Mouse (Mus musculus): ENCODE data around the gene Cfap100. TPM values are rescaled to one million over a fixed set of nuclear protein-coding genes. Genes with fewer than 3 reads are reported as not detected.

The Cfap100 gene
- total and polyA plus RNA-seq, 2 experiments from 2014 or later = 0.04 TPM; not detected in 1

DNA sequence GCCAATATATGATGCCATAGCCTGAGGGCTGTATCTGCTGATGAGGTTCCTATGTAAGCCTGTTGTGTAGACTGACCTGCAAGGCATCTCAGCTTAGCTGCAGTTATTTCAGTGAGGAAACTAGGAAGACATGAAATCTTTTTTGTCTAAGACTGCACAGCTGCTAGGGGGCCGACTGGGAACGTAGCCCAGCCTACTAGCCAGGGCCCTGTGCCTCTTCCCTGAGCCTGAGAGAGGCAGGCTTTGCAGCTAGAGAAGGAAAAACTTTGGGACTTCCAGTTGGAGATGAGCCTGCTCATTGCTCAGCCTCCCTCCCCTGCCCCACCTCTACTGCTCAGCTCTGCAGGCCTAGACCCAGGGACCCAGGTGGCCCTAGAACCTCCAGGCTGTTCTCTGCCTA, 2.9 kb upstream of the Cfap100 start:
- H3K4me1 ChIP-seq (ENCODE audit: control insufficient read depth, insufficient read depth) = no peaks in the 10 kb centered on the region
- TF ChIP-seq EP300 (IDR thresholded peaks at IDR 0.05; ENCODE audit: low read depth) (no peak), CTCF (IDR thresholded peaks at IDR 0.05; ENCODE audit: low read depth) (no peak)
- no peaks in the 10 kb centered on the region for H3K9me3 ChIP-seq (replicated peaks; ENCODE audit: control insufficient read depth, low read length)
- WGBS = 65% methylated on average over 2 of the region's 2 CpGs
- no peak overlapping the region for H3K9ac ChIP-seq (replicated peaks; ENCODE audit: low read depth, low read length)
- ATAC-seq (ENCODE audit: insufficient read depth, low read depth) = no peak
- peaks cover 17% of the 10 kb centered on the region for H3K27me3 ChIP-seq (ENCODE audit: control insufficient read depth, insufficient read depth, low read length)
- H3K4me2 ChIP-seq (ENCODE audit: low read depth, low read length) = no peak overlapping the region
- no peak overlapping the region for H3K4me3 ChIP-seq (ENCODE audit: low read depth, low read length)
- no peak for DNase-seq (ENCODE audit: low spot score)
- H3K36me3 ChIP-seq (replicated peaks; ENCODE audit: control insufficient read depth, insufficient read depth, low read length) = no peaks in the 10 kb centered on the region
- no peak overlapping the region for H3K27ac ChIP-seq (ENCODE audit: low read depth)

DNA sequence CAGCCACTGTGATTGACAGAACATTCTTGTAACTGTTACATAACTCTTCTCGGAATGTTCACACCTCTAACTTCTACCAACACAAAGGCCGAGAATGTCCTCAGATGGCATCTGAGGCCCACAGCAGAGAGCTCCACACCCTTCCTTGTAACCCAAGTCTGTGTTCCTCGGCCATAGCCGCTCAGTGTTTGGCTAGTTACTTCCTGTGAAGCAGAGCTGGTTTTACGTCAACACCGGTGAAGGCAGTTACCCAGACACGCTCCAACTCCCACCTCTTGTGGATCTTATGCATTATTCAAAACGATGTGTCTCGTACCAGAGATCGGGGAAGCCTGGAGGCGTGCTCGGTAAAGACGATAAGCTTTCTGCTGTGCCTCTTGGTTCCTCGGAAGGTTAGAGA, 1.3 kb upstream of the Cfap100 start:
- Histone ChIP-seq H3K4me1 (ENCODE audit: control insufficient read depth, insufficient read depth) (no peaks in the 10 kb centered on the region), H3K9ac (replicated peaks; ENCODE audit: low read depth, low read length) (no peak overlapping the region), H3K4me3 (ENCODE audit: low read depth, low read length) (no peak overlapping the region), H3K27ac (ENCODE audit: low read depth) (no peak overlapping the region), H3K36me3 (replicated peaks; ENCODE audit: control insufficient read depth, insufficient read depth, low read length) (no peaks in the 10 kb centered on the region), H3K9me3 (replicated peaks; ENCODE audit: control insufficient read depth, low read length) (no peaks in the 10 kb centered on the region), H3K27me3 (ENCODE audit: control insufficient read depth, insufficient read depth, low read length) (peaks cover 21% of the 10 kb centered on the region), H3K4me2 (ENCODE audit: low read depth, low read length) (no peak overlapping the region)
- no peak for ATAC-seq (ENCODE audit: insufficient read depth, low read depth)
- TF ChIP-seq EP300 (IDR thresholded peaks at IDR 0.05; ENCODE audit: low read depth) (no peak), CTCF (IDR thresholded peaks at IDR 0.05; ENCODE audit: low read depth) (no peak)
- WGBS = 73% methylated on average over 14 of the region's 14 CpGs
- no peak for DNase-seq (ENCODE audit: low spot score)

DNA sequence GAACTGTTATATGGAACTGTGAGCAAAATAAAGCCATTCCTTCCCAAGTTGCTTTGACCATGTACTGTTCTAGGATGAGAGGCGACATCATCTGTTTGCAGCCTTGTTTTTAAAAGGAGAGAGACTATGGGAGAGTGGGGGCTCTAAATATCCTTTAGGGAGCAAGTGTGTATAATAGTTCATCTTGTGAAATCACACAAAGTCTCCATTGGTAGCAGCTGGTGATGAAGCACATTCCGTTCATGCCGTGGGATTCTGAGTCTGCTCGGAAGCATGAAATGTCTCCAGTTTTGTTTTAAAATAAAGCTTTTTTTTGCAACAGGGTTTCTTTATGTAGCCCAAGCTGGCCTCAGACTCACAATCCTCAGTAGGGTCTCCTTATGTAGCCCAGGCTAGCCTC, 2.6 kb downstream of the Cfap100 start:
- WGBS = 78% methylated on average over 4 of the region's 4 CpGs
- Histone ChIP-seq H3K36me3 (replicated peaks; ENCODE audit: control insufficient read depth, insufficient read depth, low read length) (no peaks in the 10 kb centered on the region), H3K9me3 (replicated peaks; ENCODE audit: control insufficient read depth, low read length) (no peaks in the 10 kb centered on the region), H3K4me3 (ENCODE audit: low read depth, low read length) (no peak overlapping the region), H3K4me2 (ENCODE audit: low read depth, low read length) (no peak overlapping the region), H3K9ac (replicated peaks; ENCODE audit: low read depth, low read length) (no peak overlapping the region), H3K27me3 (ENCODE audit: control insufficient read depth, insufficient read depth, low read length) (peaks cover 27% of the 10 kb centered on the region), H3K4me1 (ENCODE audit: control insufficient read depth, insufficient read depth) (no peaks in the 10 kb centered on the region), H3K27ac (ENCODE audit: low read depth) (no peak overlapping the region)
- no peak for DNase-seq (ENCODE audit: low spot score)
- ATAC-seq (ENCODE audit: insufficient read depth, low read depth) = no peak
- no peak for TF ChIP-seq CTCF (IDR thresholded peaks at IDR 0.05; ENCODE audit: low read depth)
- TF ChIP-seq EP300 (IDR thresholded peaks at IDR 0.05; ENCODE audit: low read depth) = no peak

DNA sequence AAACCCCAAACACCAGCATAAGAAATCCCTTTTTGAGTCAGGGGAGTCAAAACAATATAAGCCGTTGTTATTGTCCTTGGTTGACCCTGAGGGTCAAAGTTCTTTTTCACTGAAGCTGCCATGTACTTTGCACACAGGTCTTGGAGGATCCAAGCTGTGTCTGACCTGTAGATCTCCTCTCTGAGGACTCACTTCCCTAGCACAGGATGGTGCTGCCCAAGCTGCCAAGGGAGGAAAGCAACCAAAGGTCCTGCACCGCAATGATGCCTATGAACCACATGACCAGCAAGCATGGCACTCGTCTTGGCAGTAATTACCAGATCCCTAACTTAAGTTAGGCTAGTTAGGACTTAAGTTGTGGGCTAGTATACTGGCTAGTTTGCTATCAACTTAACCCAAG, 3.2 kb downstream of the Cfap100 start:
- Histone ChIP-seq H3K9me3 (replicated peaks; ENCODE audit: control insufficient read depth, low read length) (no peaks in the 10 kb centered on the region), H3K9ac (replicated peaks; ENCODE audit: low read depth, low read length) (no peak overlapping the region), H3K27ac (ENCODE audit: low read depth) (no peak overlapping the region), H3K4me3 (ENCODE audit: low read depth, low read length) (no peak overlapping the region), H3K36me3 (replicated peaks; ENCODE audit: control insufficient read depth, insufficient read depth, low read length) (no peaks in the 10 kb centered on the region), H3K27me3 (ENCODE audit: control insufficient read depth, insufficient read depth, low read length) (peaks cover 27% of the 10 kb centered on the region), H3K4me2 (ENCODE audit: low read depth, low read length) (no peak overlapping the region), H3K4me1 (ENCODE audit: control insufficient read depth, insufficient read depth) (no peaks in the 10 kb centered on the region)
- no peak for DNase-seq (ENCODE audit: low spot score)
- ATAC-seq (ENCODE audit: insufficient read depth, low read depth) = no peak
- WGBS = 80% methylated on average over 3 of the region's 3 CpGs
- TF ChIP-seq CTCF (IDR thresholded peaks at IDR 0.05; ENCODE audit: low read depth) (no peak), EP300 (IDR thresholded peaks at IDR 0.05; ENCODE audit: low read depth) (no peak)

DNA sequence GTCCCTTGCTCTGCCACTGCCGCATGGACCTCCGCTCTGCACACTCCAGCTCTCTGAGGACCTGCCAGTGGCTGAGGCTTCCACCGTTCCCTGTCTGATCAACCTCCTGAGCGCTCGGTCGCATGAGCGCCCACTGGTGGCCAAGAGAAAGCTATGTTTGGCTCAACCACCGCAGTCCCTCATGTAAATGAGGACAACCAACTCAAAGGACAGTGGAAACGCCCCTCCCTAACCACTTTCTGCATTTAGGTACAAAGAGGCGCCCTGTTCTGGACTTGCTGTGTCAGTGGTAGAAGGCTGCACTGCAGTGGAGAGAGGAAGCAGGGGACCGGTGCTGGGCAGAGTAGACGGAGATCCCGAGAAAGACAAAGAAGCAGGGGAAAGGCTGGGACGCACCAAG, 6.0 kb downstream of the Cfap100 start:
- peak; percentile 85 for ATAC-seq (ENCODE audit: insufficient read depth, low read depth)
- H3K27ac ChIP-seq (ENCODE audit: low read depth) = no peak overlapping the region
- WGBS = 8% methylated on average over 14 of the region's 14 CpGs

DNA sequence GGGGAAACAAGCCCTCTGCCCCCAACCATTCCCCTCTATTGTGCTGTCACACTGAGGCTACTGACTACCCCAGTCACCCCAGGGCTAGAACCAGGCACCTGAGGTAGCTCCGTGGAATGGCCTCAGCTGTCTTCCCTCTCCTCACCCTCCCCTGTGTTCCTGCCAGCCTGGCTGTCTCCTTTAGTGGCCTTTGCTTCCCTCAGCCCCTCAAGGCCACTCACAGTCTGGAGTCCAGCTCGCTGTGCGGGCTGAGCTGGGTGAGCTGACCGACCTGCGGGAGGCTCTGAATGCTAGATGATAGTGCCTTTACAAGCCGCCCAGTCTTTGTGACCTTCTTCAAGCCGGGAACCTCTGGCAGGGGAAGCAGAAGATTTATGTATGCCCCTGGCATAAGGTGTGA, 16.7 kb downstream of the Cfap100 start:
- Histone ChIP-seq H3K36me3 (replicated peaks; ENCODE audit: control insufficient read depth, insufficient read depth, low read length) (no peaks in the 10 kb centered on the region), H3K9ac (replicated peaks; ENCODE audit: low read depth, low read length) (no peak overlapping the region), H3K9me3 (replicated peaks; ENCODE audit: control insufficient read depth, low read length) (no peaks in the 10 kb centered on the region), H3K27me3 (ENCODE audit: control insufficient read depth, insufficient read depth, low read length) (no peaks in the 10 kb centered on the region), H3K4me1 (ENCODE audit: control insufficient read depth, insufficient read depth) (no peaks in the 10 kb centered on the region), H3K4me3 (ENCODE audit: low read depth, low read length) (no peak overlapping the region), H3K27ac (ENCODE audit: low read depth) (no peak overlapping the region), H3K4me2 (ENCODE audit: low read depth, low read length) (no peak overlapping the region)
- ATAC-seq (ENCODE audit: insufficient read depth, low read depth) (no peak), DNase-seq (ENCODE audit: low spot score) (no peak)
- 74% methylated on average over 7 of the region's 7 CpGs for WGBS
- TF ChIP-seq CTCF (IDR thresholded peaks at IDR 0.05; ENCODE audit: low read depth) = no peak
- TF ChIP-seq EP300 (IDR thresholded peaks at IDR 0.05; ENCODE audit: low read depth) = no peak

More for the DNA sequence above, 6.0 kb downstream of the Cfap100 start:
- Histone ChIP-seq H3K4me3 (ENCODE audit: low read depth, low read length) (peak overlapping the region; percentile 23; the same call in 1 of the 2 replicates), H3K4me2 (ENCODE audit: low read depth, low read length) (peak overlapping the region; percentile 57), H3K9me3 (replicated peaks; ENCODE audit: control insufficient read depth, low read length) (no peaks in the 10 kb centered on the region), H3K4me1 (ENCODE audit: control insufficient read depth, insufficient read depth) (no peaks in the 10 kb centered on the region), H3K36me3 (replicated peaks; ENCODE audit: control insufficient read depth, insufficient read depth, low read length) (no peaks in the 10 kb centered on the region), H3K27me3 (ENCODE audit: control insufficient read depth, insufficient read depth, low read length) (peaks cover 20% of the 10 kb centered on the region), H3K9ac (replicated peaks; ENCODE audit: low read depth, low read length) (no peak overlapping the region)
- peak; percentile 89 for DNase-seq (ENCODE audit: low spot score)
- TF ChIP-seq CTCF (IDR thresholded peaks at IDR 0.05; ENCODE audit: low read depth) (peak; percentile 94), EP300 (IDR thresholded peaks at IDR 0.05; ENCODE audit: low read depth) (no peak)
